Mouse (Mus musculus) lung, postnatal 0 days (tissue): ENCODE measurements at regions not wholly inside any gene's neighbourhood (a gene's known extent, or its start where the extent isn't known, plus 50 kb on each side); places are given as distances from the start of the nearest gene placed in this dataset.
"Not testable (repeated sequence)": the region's sequence is repeated elsewhere in the genome, so short reads cannot be mapped to it uniquely, and the experiment has no call there.

ENCODE experiments used
- ATAC-seq: fragments of 200-750 bp; cut with Nextera tagmentation; 2 replicates; pipeline ENCODE4 v1.8.0; 2017; ENCODE audit warnings: moderate library complexity
- DNase-seq: peaks from one replicate; pipeline ENCODE4 v3.0.0-alpha.2; 2016; ENCODE audit warnings: low spot score
- H3K27ac ChIP-seq: fragments of 300-500 bp; sonication (generic); 2 replicates; pipeline ENCODE4 v1.5.1; 2014; ENCODE audit warnings: antibody characterized with exemption, mild to moderate bottlenecking, low read length, mixed read lengths
- H3K27me3 ChIP-seq: fragments of 300-500 bp; sonication (generic); replicated peaks from 2 replicates; pipeline ENCODE4 v1.6.1; 2014; ENCODE audit warnings: low read length, mixed read lengths; ENCODE audit not compliant: insufficient read depth
- H3K36me3 ChIP-seq: fragments of 300-500 bp; sonication (generic); 2 replicates; pipeline ENCODE4 v1.6.1; 2014; ENCODE audit warnings: low read length, mixed read lengths; ENCODE audit not compliant: insufficient read depth
- H3K4me1 ChIP-seq: fragments of 300-500 bp; sonication (generic); 2 replicates; pipeline ENCODE4 v1.6.1; 2014; ENCODE audit warnings: antibody characterized with exemption, low read depth, low read length, mixed read lengths; ENCODE audit not compliant: insufficient read depth
- H3K4me2 ChIP-seq: fragments of 300-500 bp; sonication (generic); replicated peaks from 2 replicates; pipeline ENCODE4 v1.6.1; 2014; ENCODE audit warnings: low read depth, mild to moderate bottlenecking, low read length, moderate library complexity, mixed read lengths
- H3K4me3 ChIP-seq: fragments of 300-500 bp; sonication (generic); 2 replicates; pipeline ENCODE4 v1.5.1; 2014; ENCODE audit warnings: low read depth, low read length
- H3K9ac ChIP-seq: fragments of 300-500 bp; sonication (generic); replicated peaks from 2 replicates; pipeline ENCODE4 v1.6.1; 2014; ENCODE audit warnings: low read depth, mild to moderate bottlenecking
- H3K9me3 ChIP-seq: fragments of 300-500 bp; sonication (generic); 2 replicates; pipeline ENCODE4 v1.6.1; 2016; ENCODE audit warnings: low read length, mixed read lengths
- WGBS: fragments of 180-500 bp; shearing (Covaris S2); extraction: QIAGEN DNeasy Blood & Tissue Kit; methylation state at CpG from one replicate; pipeline ENCODE4 v1.1.7; 2014; 5-methylcytosine and 5-hydroxymethylcytosine counted together

DNA sequence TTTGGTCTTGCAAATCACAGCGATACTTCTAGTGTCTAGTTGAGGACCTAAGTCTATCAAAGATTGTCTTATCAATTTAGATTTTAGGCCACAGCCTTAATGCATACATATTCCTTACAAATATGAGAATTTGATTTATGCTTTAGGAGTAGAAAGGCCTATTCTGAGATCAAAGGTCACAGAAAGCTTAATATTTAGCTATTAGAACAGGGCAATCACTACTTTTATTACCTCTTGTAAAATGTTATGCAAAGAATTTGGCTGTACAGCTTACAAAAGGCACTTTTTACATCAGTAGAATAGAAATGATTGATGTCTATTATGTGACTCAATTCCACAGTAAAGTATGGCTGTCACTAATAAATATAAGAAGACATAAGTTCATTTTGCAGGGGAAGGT is 1119.4 kb upstream of the Rag2 start:
- H3K4me1 ChIP-seq, H3K36me3 ChIP-seq, H3K9ac ChIP-seq, H3K27me3 ChIP-seq, ATAC-seq, DNase-seq, H3K4me2 ChIP-seq, H3K4me3 ChIP-seq, H3K27ac ChIP-seq, H3K9me3 ChIP-seq: not testable (repeated sequence)
- WGBS: no CpG with 5 or more reads among the region's 1 CpGs
